Mouse (Mus musculus): ENCODE results near the gene Npnt. TPM values are rescaled to one million over a fixed set of nuclear protein-coding genes. Genes with fewer than 3 reads are reported as not detected.

Npnt gene
- polyA plus RNA-seq, 1 experiment from 2014 or later = 22.0 TPM

DNA sequence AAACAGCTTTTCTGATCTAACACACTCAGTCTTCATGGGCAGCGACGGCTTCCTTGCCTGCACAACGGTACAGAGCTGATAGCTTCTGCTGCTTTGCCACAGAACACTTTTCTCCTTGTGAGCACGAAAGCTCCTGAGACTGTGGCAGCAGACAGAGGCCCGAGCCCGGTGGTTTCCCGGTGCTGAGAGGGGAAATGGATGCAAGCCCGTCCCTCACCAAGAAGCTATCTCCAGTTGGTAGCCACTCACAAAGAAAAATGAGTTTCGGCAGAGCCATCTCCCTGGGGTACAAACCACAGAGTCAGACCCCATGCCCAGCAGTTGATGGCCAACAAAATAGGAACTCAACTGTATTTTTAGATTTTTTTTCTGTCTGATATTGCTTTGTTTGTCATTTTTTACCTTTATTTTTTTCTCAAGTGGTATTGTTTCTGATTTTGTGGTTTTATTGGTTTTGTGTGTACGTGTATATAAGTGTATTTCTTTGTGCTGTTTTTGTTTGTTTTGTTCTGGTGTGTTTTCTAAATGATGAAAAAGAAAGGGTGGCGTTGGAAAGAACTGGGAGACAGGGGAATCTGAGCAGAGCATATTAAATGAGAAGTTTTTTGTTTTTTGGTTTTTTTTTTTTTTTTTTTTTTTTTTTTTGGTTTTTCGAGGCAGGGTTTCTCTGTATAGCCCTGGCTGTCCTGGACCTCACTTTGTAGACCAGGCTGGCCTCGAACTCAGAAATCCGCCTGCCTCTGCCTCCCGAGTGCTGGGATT lies 111.3 kb downstream of the Npnt start:
- Histone ChIP-seq H3K4me1 (no peaks in the 10 kb centered on the region), H3K9me3 (replicated peaks) (no peaks in the 10 kb centered on the region), H3K4me3 (no peak overlapping the region), H3K4me2 (replicated peaks) (no peak overlapping the region), H3K27ac (no peak overlapping the region), H3K36me3 (peaks cover 42% of the 10 kb centered on the region), H3K27me3 (no peaks in the 10 kb centered on the region), H3K9ac (no peak overlapping the region)
- WGBS = 93% methylated on average over 14 of the region's 15 CpGs
- no peak for ATAC-seq (ENCODE audit: low FRiP score)

DNA sequence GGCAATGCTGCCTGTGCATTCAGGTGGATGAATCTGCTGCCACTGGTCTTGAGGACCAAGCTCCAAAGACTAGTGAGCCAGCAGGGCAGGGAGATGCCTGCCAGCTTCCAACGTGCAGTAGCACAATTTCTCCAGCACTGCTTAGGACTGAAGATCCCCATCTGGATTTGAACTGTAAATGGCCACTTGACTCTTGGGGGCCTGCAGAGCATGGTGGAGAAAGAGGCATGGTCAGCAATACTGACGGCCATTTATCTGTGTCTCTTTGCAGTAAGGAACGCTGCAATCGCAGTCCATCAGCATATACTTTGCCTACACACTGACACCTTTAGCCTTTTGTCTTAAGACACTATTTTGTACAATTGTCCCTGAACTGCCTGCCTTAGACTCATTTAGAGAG lies 113.0 kb downstream of the Npnt start:
- ATAC-seq (ENCODE audit: low FRiP score) = no peak
- H3K4me2 ChIP-seq (replicated peaks) = no peak overlapping the region

DNA sequence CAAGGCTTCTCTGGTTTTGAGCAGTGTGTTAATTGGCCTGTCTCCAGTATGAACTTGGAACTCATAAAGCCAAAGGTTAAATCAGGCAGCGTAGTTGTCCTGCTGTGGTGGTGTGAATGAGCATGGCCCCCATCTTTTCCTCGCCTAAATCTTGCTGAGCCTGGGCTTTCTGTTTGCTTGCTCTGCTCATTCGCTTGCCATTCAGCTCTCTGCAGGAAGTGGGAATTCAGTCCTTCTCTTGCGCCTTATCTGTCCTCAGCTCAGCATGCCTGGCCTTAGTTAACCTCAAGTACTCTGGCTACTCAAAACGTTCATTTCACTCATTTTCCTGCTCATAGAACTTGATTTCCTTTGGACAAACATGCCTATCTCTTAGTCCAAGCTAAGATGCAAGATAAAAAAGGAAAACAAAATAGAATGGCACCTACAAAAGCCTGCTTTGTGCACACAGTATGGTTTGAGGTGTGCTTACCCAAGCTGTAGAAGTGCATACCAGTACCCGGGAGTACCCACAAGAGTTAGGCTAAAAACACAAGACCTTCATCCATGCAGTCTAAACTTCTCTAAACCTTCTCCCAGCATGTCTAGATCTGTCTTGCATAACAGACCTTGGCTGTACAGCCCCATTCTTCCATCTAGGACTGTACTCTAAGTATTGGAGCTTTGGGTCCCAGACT lies 114.8 kb downstream of the Npnt start:
- no peaks in the 10 kb centered on the region for H3K27me3 ChIP-seq
- no peak for ATAC-seq (ENCODE audit: low FRiP score)
- no peak overlapping the region for H3K9ac ChIP-seq
- 75% methylated on average over 6 of the region's 6 CpGs for WGBS
- H3K9me3 ChIP-seq (replicated peaks) = no peaks in the 10 kb centered on the region
- no peaks in the 10 kb centered on the region for H3K4me1 ChIP-seq
- H3K4me3 ChIP-seq = no peak overlapping the region
- H3K27ac ChIP-seq = no peak overlapping the region
- peaks cover 44% of the 10 kb centered on the region for H3K36me3 ChIP-seq
- no peak overlapping the region for H3K4me2 ChIP-seq (replicated peaks)

More for the DNA sequence above, 113.0 kb downstream of the Npnt start:
- no peaks in the 10 kb centered on the region for H3K27me3 ChIP-seq
- H3K9me3 ChIP-seq (replicated peaks) = no peaks in the 10 kb centered on the region
- peaks cover 42% of the 10 kb centered on the region for H3K36me3 ChIP-seq
- H3K27ac ChIP-seq = no peak overlapping the region
- H3K9ac ChIP-seq = no peak overlapping the region
- H3K4me3 ChIP-seq = no peak overlapping the region
- 94% methylated on average over 4 of the region's 4 CpGs for WGBS
- no peaks in the 10 kb centered on the region for H3K4me1 ChIP-seq

Other genes with a start within 250 kb of the Npnt start
- gene Ints12, start 141.5 kb upstream of the Npnt start, polyA plus RNA-seq (2016; fragmentation: Nextera tagmentation; extraction: Ambion mirVana) = 23.5 and 25.9 TPM in 2 replicates
- 7.9 and 8.2 TPM in 2 replicates for gene Gstcd, start 141.7 kb upstream of the Npnt start, polyA plus RNA-seq (2016; fragmentation: Nextera tagmentation; extraction: Ambion mirVana)